Mouse (Mus musculus) liver, adult 2 months (tissue): ENCODE results near the gene Snrpe.
A peak's percentile ranks its signal among the peaks of the same experiment; 100 is the strongest.

ENCODE experiments used
- CTCF ChIP-seq: fragments of 200-500 bp; IDR thresholded peaks from 2 replicates; pipeline ENCODE4 v1.5.1; 2011; ENCODE audit warnings: low read depth, low read length, control low read depth
- POLR2A ChIP-seq: fragments of 200-500 bp; IDR thresholded peaks from 2 replicates; pipeline ENCODE4 v1.6.1; 2011; ENCODE audit warnings: low read length, control low read depth; ENCODE audit not compliant: insufficient read depth; ENCODE audit errors: extremely low read depth

- TF ChIP-seq CTCF (peak; percentile 99), POLR2A (no peak)
These were observed at the start of gene Snrpe for GRCm38 (mm10) chr1:133609771-133610502.
